Mouse (Mus musculus): ENCODE results near the gene Oxsr1. TPM values are rescaled to one million over a fixed set of nuclear protein-coding genes. Genes with fewer than 3 reads are reported as not detected.

Oxsr1 gene
- total and polyA plus RNA-seq, 3 experiments = 17.4 to 51.7 (median 45.6) TPM

- H3K79me2 ChIP-seq (replicated peaks; ENCODE audit: control insufficient read depth, insufficient read depth, low read length) = peaks cover 5% of the 10 kb centered on the region
- H3K27me3 ChIP-seq (ENCODE audit: control insufficient read depth, insufficient read depth, low read length) = no peaks in the 10 kb centered on the region
- peak overlapping the region; percentile 89 for H3K4me3 ChIP-seq
- intact Hi-C loops (cut with DNase I) = loop anchor here (2.0 to 5.0 kb wide), 2 partner anchors 19 to 36 kb away; partner anchors contain the start of genes Myd88 and Xylb
- TF ChIP-seq EP300 (IDR thresholded peaks at IDR 0.05; ENCODE audit: insufficient read depth, low read depth, low read length) (no peak), CTCF (IDR thresholded peaks at IDR 0.05) (no peak), POLR2A (IDR thresholded peaks at IDR 0.05; ENCODE audit: insufficient read depth, low read depth, low read length) (no peak)
- H3K27ac ChIP-seq = peak overlapping the region; percentile 100
- H3K4me1 ChIP-seq (ENCODE audit: control insufficient read depth, insufficient read depth, low read length) = peaks cover 6% of the 10 kb centered on the region
- H3K36me3 ChIP-seq (ENCODE audit: control insufficient read depth, insufficient read depth, low read length) = peaks cover 3% of the 10 kb centered on the region; the same call in 1 of the 2 replicates
- WGBS = under 1% methylated on average over 59 of the region's 59 CpGs
- no peak for DNase-seq
- H3K9ac ChIP-seq (ENCODE audit: low read depth, low read length) = peak overlapping the region; percentile 88
Observed at GRCm38 (mm10) chr9:119321392-119322229, 616 bp downstream of the Oxsr1 start.

GRCm38 (mm10) chr9:119320946-119321345 lies 1.3 kb downstream of the Oxsr1 start:
- Histone ChIP-seq H3K9ac (ENCODE audit: low read depth, low read length) (peak overlapping the region; percentile 10; the same call in 1 of the 2 replicates), H3K27ac (no peak overlapping the region; the same call in 1 of the 2 replicates), H3K4me1 (ENCODE audit: control insufficient read depth, insufficient read depth, low read length) (peaks cover 6% of the 10 kb centered on the region), H3K79me2 (replicated peaks; ENCODE audit: control insufficient read depth, insufficient read depth, low read length) (peaks cover 6% of the 10 kb centered on the region), H3K36me3 (ENCODE audit: control insufficient read depth, insufficient read depth, low read length) (peaks cover 3% of the 10 kb centered on the region; the same call in 1 of the 2 replicates), H3K27me3 (ENCODE audit: control insufficient read depth, insufficient read depth, low read length) (no peaks in the 10 kb centered on the region), H3K4me3 (peak overlapping the region; percentile 89)
- 14% methylated on average over 7 of the region's 7 CpGs for WGBS
- DNase-seq = no peak
- intact Hi-C loops (cut with DNase I) = loop anchor here (5.0 kb wide), 1 partner anchor 36 kb away; the partner anchor contains the start of gene Xylb
- no peak for TF ChIP-seq POLR2A (IDR thresholded peaks at IDR 0.05; ENCODE audit: insufficient read depth, low read depth, low read length)
- no peak for TF ChIP-seq EP300 (IDR thresholded peaks at IDR 0.05; ENCODE audit: insufficient read depth, low read depth, low read length)
- no peak for TF ChIP-seq CTCF (IDR thresholded peaks at IDR 0.05)

- Histone ChIP-seq H3K4me3 (no peak overlapping the region), H3K27ac (no peak overlapping the region), H3K4me1 (ENCODE audit: control insufficient read depth, insufficient read depth, low read length) (peaks cover 6% of the 10 kb centered on the region), H3K79me2 (replicated peaks; ENCODE audit: control insufficient read depth, insufficient read depth, low read length) (peaks cover 6% of the 10 kb centered on the region), H3K36me3 (ENCODE audit: control insufficient read depth, insufficient read depth, low read length) (peaks cover 3% of the 10 kb centered on the region; the same call in 1 of the 2 replicates), H3K27me3 (ENCODE audit: control insufficient read depth, insufficient read depth, low read length) (no peaks in the 10 kb centered on the region), H3K9ac (ENCODE audit: low read depth, low read length) (no peak overlapping the region)
- TF ChIP-seq CTCF (IDR thresholded peaks at IDR 0.05) (no peak), POLR2A (IDR thresholded peaks at IDR 0.05; ENCODE audit: insufficient read depth, low read depth, low read length) (no peak), EP300 (IDR thresholded peaks at IDR 0.05; ENCODE audit: insufficient read depth, low read depth, low read length) (no peak)
- WGBS = 89% methylated on average over 7 of the region's 7 CpGs
- intact Hi-C loops (cut with DNase I) = loop anchor here (5.0 kb wide), 1 partner anchor 37 kb away; the partner anchor contains the start of gene Xylb
- no peak for DNase-seq
Observed at GRCm38 (mm10) chr9:119320446-119320845, 1.8 kb downstream of the Oxsr1 start.

- Histone ChIP-seq H3K27ac (no peak overlapping the region), H3K36me3 (ENCODE audit: control insufficient read depth, insufficient read depth, low read length) (peaks cover 3% of the 10 kb centered on the region; the same call in 1 of the 2 replicates), H3K9ac (ENCODE audit: low read depth, low read length) (no peak overlapping the region), H3K4me1 (ENCODE audit: control insufficient read depth, insufficient read depth, low read length) (peaks cover 6% of the 10 kb centered on the region), H3K4me3 (no peak overlapping the region), H3K27me3 (ENCODE audit: control insufficient read depth, insufficient read depth, low read length) (no peaks in the 10 kb centered on the region), H3K79me2 (replicated peaks; ENCODE audit: control insufficient read depth, insufficient read depth, low read length) (peaks cover 8% of the 10 kb centered on the region)
- TF ChIP-seq CTCF (IDR thresholded peaks at IDR 0.05) = no peak
- TF ChIP-seq EP300 (IDR thresholded peaks at IDR 0.05; ENCODE audit: insufficient read depth, low read depth, low read length) = no peak
- TF ChIP-seq POLR2A (IDR thresholded peaks at IDR 0.05; ENCODE audit: insufficient read depth, low read depth, low read length) = no peak
- 78% methylated on average over 1 of the region's 1 CpGs for WGBS
- DNase-seq = no peak
- intact Hi-C loops (cut with DNase I) = no loop called here
Observed at GRCm38 (mm10) chr9:119318891-119319290, 3.3 kb downstream of the Oxsr1 start.

- intact Hi-C loops (cut with DNase I) = no loop called here
- WGBS = 54% methylated on average over 10 of the region's 10 CpGs
- Histone ChIP-seq H3K27me3 (ENCODE audit: control insufficient read depth, insufficient read depth, low read length) (no peaks in the 10 kb centered on the region), H3K4me1 (ENCODE audit: control insufficient read depth, insufficient read depth, low read length) (0 out of 2 replicates have a peak, but pooled peaks cover 1% of the 10 kb centered on the region), H3K4me3 (no peak overlapping the region), H3K79me2 (replicated peaks; ENCODE audit: control insufficient read depth, insufficient read depth, low read length) (peaks cover 6% of the 10 kb centered on the region), H3K9ac (ENCODE audit: low read depth, low read length) (no peak overlapping the region), H3K36me3 (ENCODE audit: control insufficient read depth, insufficient read depth, low read length) (peaks cover 4% of the 10 kb centered on the region), H3K27ac (no peak overlapping the region)
- DNase-seq = no peak
- no peak for TF ChIP-seq EP300 (IDR thresholded peaks at IDR 0.05; ENCODE audit: insufficient read depth, low read depth, low read length)
- TF ChIP-seq POLR2A (IDR thresholded peaks at IDR 0.05; ENCODE audit: insufficient read depth, low read depth, low read length) = no peak
- no peak for TF ChIP-seq CTCF (IDR thresholded peaks at IDR 0.05)
Observed at GRCm38 (mm10) chr9:119313096-119313495, 9.1 kb downstream of the Oxsr1 start.

GRCm38 (mm10) chr9:119309067-119309466 lies 13.2 kb downstream of the Oxsr1 start:
- Histone ChIP-seq H3K9ac (ENCODE audit: low read depth, low read length) (no peak overlapping the region), H3K4me1 (ENCODE audit: control insufficient read depth, insufficient read depth, low read length) (peaks cover 3% of the 10 kb centered on the region; the same call in 1 of the 2 replicates), H3K36me3 (ENCODE audit: control insufficient read depth, insufficient read depth, low read length) (peaks cover 4% of the 10 kb centered on the region), H3K27me3 (ENCODE audit: control insufficient read depth, insufficient read depth, low read length) (no peaks in the 10 kb centered on the region), H3K4me3 (no peak overlapping the region), H3K27ac (no peak overlapping the region), H3K79me2 (replicated peaks; ENCODE audit: control insufficient read depth, insufficient read depth, low read length) (peaks cover 3% of the 10 kb centered on the region)
- intact Hi-C loops (cut with DNase I) = no loop called here
- no peak for DNase-seq
- 98% methylated on average over 1 of the region's 1 CpGs for WGBS
- TF ChIP-seq CTCF (IDR thresholded peaks at IDR 0.05) = no peak
- TF ChIP-seq EP300 (IDR thresholded peaks at IDR 0.05; ENCODE audit: insufficient read depth, low read depth, low read length) = no peak
- TF ChIP-seq POLR2A (IDR thresholded peaks at IDR 0.05; ENCODE audit: insufficient read depth, low read depth, low read length) = no peak
